Mouse (Mus musculus): ENCODE measurements around the gene Hcrt.

Gene Hcrt

GRCm38 (mm10) chr11:100736746-100737080, 26.0 kb downstream of the Hcrt start:
- no peak for DNase-seq (ENCODE audit: low read depth, low spot score)

GRCm38 (mm10) chr11:100735954-100736745, 26.6 kb downstream of the Hcrt start:
- DNase-seq (ENCODE audit: low read depth, low spot score), result no peak

GRCm38 (mm10) chr11:100735134-100735865, 27.4 kb downstream of the Hcrt start:
- no peak for DNase-seq (ENCODE audit: low read depth, low spot score)

GRCm38 (mm10) chr11:100730477-100731205, 32.1 kb downstream of the Hcrt start:
- no peak for DNase-seq (ENCODE audit: low read depth, low spot score)

- no peak for DNase-seq (ENCODE audit: low read depth, low spot score)
Observed at GRCm38 (mm10) chr11:100729976-100730375, 32.8 kb downstream of the Hcrt start.

- DNase-seq (ENCODE audit: low read depth, low spot score), result no peak
Observed at GRCm38 (mm10) chr11:100728601-100729000, 34.1 kb downstream of the Hcrt start.

- DNase-seq (ENCODE audit: low read depth, low spot score), result no peak
Observed at GRCm38 (mm10) chr11:100727201-100727600, 35.5 kb downstream of the Hcrt start.

GRCm38 (mm10) chr11:100724919-100725512, 37.7 kb downstream of the Hcrt start:
- DNase-seq (ENCODE audit: low read depth, low spot score), result no peak

- no peak for DNase-seq (ENCODE audit: low read depth, low spot score)
Observed at GRCm38 (mm10) chr11:100722493-100723028, 40.2 kb downstream of the Hcrt start.

- DNase-seq (ENCODE audit: low read depth, low spot score), result no peak
Observed at GRCm38 (mm10) chr11:100721776-100722492, 40.8 kb downstream of the Hcrt start.

GRCm38 (mm10) chr11:100721254-100721653, 41.5 kb downstream of the Hcrt start:
- peak; percentile 59 for DNase-seq (ENCODE audit: low read depth, low spot score)

- DNase-seq (ENCODE audit: low read depth, low spot score), result peak; percentile 77
Observed at GRCm38 (mm10) chr11:100720345-100720744, 42.4 kb downstream of the Hcrt start.

- DNase-seq (ENCODE audit: low read depth, low spot score), result no peak
Observed at GRCm38 (mm10) chr11:100719893-100720292, 42.8 kb downstream of the Hcrt start.

GRCm38 (mm10) chr11:100719312-100719711, 43.4 kb downstream of the Hcrt start:
- peak; percentile 83 for DNase-seq (ENCODE audit: low read depth, low spot score)

- DNase-seq (ENCODE audit: low read depth, low spot score), result no peak
Observed at GRCm38 (mm10) chr11:100718866-100719265, 43.9 kb downstream of the Hcrt start.

GRCm38 (mm10) chr11:100718462-100718861, 44.3 kb downstream of the Hcrt start:
- no peak for DNase-seq (ENCODE audit: low read depth, low spot score)

GRCm38 (mm10) chr11:100716649-100717048, 46.1 kb downstream of the Hcrt start:
- DNase-seq (ENCODE audit: low read depth, low spot score), result peak; percentile 78

GRCm38 (mm10) chr11:100714948-100715347, 47.8 kb downstream of the Hcrt start:
- peak; percentile 58 for DNase-seq (ENCODE audit: low read depth, low spot score)

- peak; percentile 87 for DNase-seq (ENCODE audit: low read depth, low spot score)
Observed at GRCm38 (mm10) chr11:100714534-100714915, 48.2 kb downstream of the Hcrt start.

GRCm38 (mm10) chr11:100713735-100714533, 48.8 kb downstream of the Hcrt start, which contains the start of gene Hspb9:
Gene Hspb9 (plus strand): TSS chr11:100713850.
- peak; percentile 73 for DNase-seq (ENCODE audit: low read depth, low spot score)
